Mouse (Mus musculus): ENCODE data around the gene Uck1. TPM values are rescaled to one million over a fixed set of nuclear protein-coding genes. Genes with fewer than 3 reads are reported as not detected.

The Uck1 gene
- polyA plus RNA-seq, 1 experiment, result 23.5 TPM

- Histone ChIP-seq H3K36me3 (ENCODE audit: control insufficient read depth, insufficient read depth, low read length) (peaks cover 12% of the 10 kb centered on the region), H3K27ac (ENCODE audit: control insufficient read depth, insufficient read depth, low read depth, low read length) (no peak overlapping the region), H3K4me1 (ENCODE audit: control insufficient read depth, insufficient read depth, low read length) (peaks cover 20% of the 10 kb centered on the region), H3K4me3 (ENCODE audit: control insufficient read depth, low read depth, low read length) (no peak overlapping the region), H3K27me3 (ENCODE audit: control insufficient read depth, insufficient read depth, low read length) (no peaks in the 10 kb centered on the region)
- TF ChIP-seq POLR2A (IDR thresholded peaks at IDR 0.05; ENCODE audit: control insufficient read depth, low read depth, low read length) (no peak), CTCF (IDR thresholded peaks at IDR 0.05; ENCODE audit: control insufficient read depth, insufficient read depth, insufficient replicate concordance, low read depth, low read length) (no peak)
These were observed 11.3 kb downstream of the Uck1 start for GRCm38 (mm10) chr2:32248377-32249361.

GRCm38 (mm10) chr2:32246741-32247140 is 13.2 kb downstream of the Uck1 start:
- TF ChIP-seq POLR2A (IDR thresholded peaks at IDR 0.05; ENCODE audit: control insufficient read depth, low read depth, low read length), result no peak
- no peak for TF ChIP-seq CTCF (IDR thresholded peaks at IDR 0.05; ENCODE audit: control insufficient read depth, insufficient read depth, insufficient replicate concordance, low read depth, low read length)
- H3K27me3 ChIP-seq (ENCODE audit: control insufficient read depth, insufficient read depth, low read length), result no peaks in the 10 kb centered on the region
- H3K36me3 ChIP-seq (ENCODE audit: control insufficient read depth, insufficient read depth, low read length), result peaks cover 9% of the 10 kb centered on the region
- H3K4me3 ChIP-seq (ENCODE audit: control insufficient read depth, low read depth, low read length), result no peak overlapping the region
- peak overlapping the region; percentile 35; the same call in 1 of the 2 replicates for H3K27ac ChIP-seq (ENCODE audit: control insufficient read depth, insufficient read depth, low read depth, low read length)
- H3K4me1 ChIP-seq (ENCODE audit: control insufficient read depth, insufficient read depth, low read length), result peaks cover 14% of the 10 kb centered on the region

- H3K27me3 ChIP-seq (ENCODE audit: control insufficient read depth, insufficient read depth, low read length), result no peaks in the 10 kb centered on the region
- H3K36me3 ChIP-seq (ENCODE audit: control insufficient read depth, insufficient read depth, low read length), result peaks cover 8% of the 10 kb centered on the region
- no peak for TF ChIP-seq POLR2A (IDR thresholded peaks at IDR 0.05; ENCODE audit: control insufficient read depth, low read depth, low read length)
- TF ChIP-seq CTCF (IDR thresholded peaks at IDR 0.05; ENCODE audit: control insufficient read depth, insufficient read depth, insufficient replicate concordance, low read depth, low read length), result no peak
- H3K4me1 ChIP-seq (ENCODE audit: control insufficient read depth, insufficient read depth, low read length), result no peaks in the 10 kb centered on the region
- no peak overlapping the region for H3K4me3 ChIP-seq (ENCODE audit: control insufficient read depth, low read depth, low read length)
- H3K27ac ChIP-seq (ENCODE audit: control insufficient read depth, insufficient read depth, low read depth, low read length), result no peak overlapping the region
These were observed 17.0 kb downstream of the Uck1 start for GRCm38 (mm10) chr2:32242986-32243385.

GRCm38 (mm10) chr2:32240591-32240990 is 19.4 kb downstream of the Uck1 start:
- Histone ChIP-seq H3K4me3 (ENCODE audit: control insufficient read depth, low read depth, low read length) (no peak overlapping the region), H3K27me3 (ENCODE audit: control insufficient read depth, insufficient read depth, low read length) (no peaks in the 10 kb centered on the region), H3K4me1 (ENCODE audit: control insufficient read depth, insufficient read depth, low read length) (no peaks in the 10 kb centered on the region; the same call in 1 of the 2 replicates), H3K36me3 (ENCODE audit: control insufficient read depth, insufficient read depth, low read length) (peaks cover 6% of the 10 kb centered on the region), H3K27ac (ENCODE audit: control insufficient read depth, insufficient read depth, low read depth, low read length) (no peak overlapping the region)
- no peak for TF ChIP-seq CTCF (IDR thresholded peaks at IDR 0.05; ENCODE audit: control insufficient read depth, insufficient read depth, insufficient replicate concordance, low read depth, low read length)
- no peak for TF ChIP-seq POLR2A (IDR thresholded peaks at IDR 0.05; ENCODE audit: control insufficient read depth, low read depth, low read length)

- Histone ChIP-seq H3K27me3 (ENCODE audit: control insufficient read depth, insufficient read depth, low read length) (no peaks in the 10 kb centered on the region), H3K27ac (ENCODE audit: control insufficient read depth, insufficient read depth, low read depth, low read length) (no peak overlapping the region), H3K4me1 (ENCODE audit: control insufficient read depth, insufficient read depth, low read length) (peaks cover 2% of the 10 kb centered on the region; the same call in 1 of the 2 replicates), H3K36me3 (ENCODE audit: control insufficient read depth, insufficient read depth, low read length) (peaks cover 1% of the 10 kb centered on the region), H3K4me3 (ENCODE audit: control insufficient read depth, low read depth, low read length) (no peak overlapping the region)
- TF ChIP-seq CTCF (IDR thresholded peaks at IDR 0.05; ENCODE audit: control insufficient read depth, insufficient read depth, insufficient replicate concordance, low read depth, low read length) (no peak), POLR2A (IDR thresholded peaks at IDR 0.05; ENCODE audit: control insufficient read depth, low read depth, low read length) (no peak)
These were observed 21.1 kb downstream of the Uck1 start for GRCm38 (mm10) chr2:32238708-32239435.

GRCm38 (mm10) chr2:32237571-32237970 is 22.4 kb downstream of the Uck1 start:
- no peak for TF ChIP-seq POLR2A (IDR thresholded peaks at IDR 0.05; ENCODE audit: control insufficient read depth, low read depth, low read length)
- no peak for TF ChIP-seq CTCF (IDR thresholded peaks at IDR 0.05; ENCODE audit: control insufficient read depth, insufficient read depth, insufficient replicate concordance, low read depth, low read length)
- Histone ChIP-seq H3K4me1 (ENCODE audit: control insufficient read depth, insufficient read depth, low read length) (peaks cover 2% of the 10 kb centered on the region; the same call in 1 of the 2 replicates), H3K36me3 (ENCODE audit: control insufficient read depth, insufficient read depth, low read length) (peaks cover 1% of the 10 kb centered on the region), H3K27ac (ENCODE audit: control insufficient read depth, insufficient read depth, low read depth, low read length) (peak overlapping the region; percentile 99), H3K4me3 (ENCODE audit: control insufficient read depth, low read depth, low read length) (peak overlapping the region; percentile 97; the same call in 1 of the 2 replicates), H3K27me3 (ENCODE audit: control insufficient read depth, insufficient read depth, low read length) (no peaks in the 10 kb centered on the region)

Data from testis, adult 2 months (tissue).